Mouse (Mus musculus) embryonic facial prominence, embryonic 15.5 days (tissue): ENCODE results near the gene Nectin1. TPM values are rescaled to one million over a fixed set of nuclear protein-coding genes. Genes with fewer than 3 reads are reported as not detected.

Experiments used
- ATAC-seq: fragments of 200-750 bp; cut with Nextera tagmentation; 2 replicates; pipeline ENCODE4 v1.8.0; 2017; ENCODE audit warnings: low read depth, moderate TSS enrichment; ENCODE audit not compliant: insufficient number of reproducible peaks, low FRiP score, low TSS enrichment
- H3K27ac ChIP-seq: fragments of 300-500 bp; sonication (generic); replicated peaks from 2 replicates; pipeline ENCODE4 v1.5.1; 2015; ENCODE audit warnings: mild to moderate bottlenecking, inconsistent platforms
- H3K27me3 ChIP-seq: fragments of 300-500 bp; sonication (generic); 2 replicates; pipeline ENCODE4 v1.6.1; 2015; ENCODE audit warnings: inconsistent platforms
- H3K36me3 ChIP-seq: fragments of 300-500 bp; sonication (generic); 2 replicates; pipeline ENCODE4 v1.6.1; 2015; ENCODE audit warnings: mild to moderate bottlenecking, inconsistent platforms
- H3K4me1 ChIP-seq: fragments of 300-500 bp; sonication (generic); 2 replicates; pipeline ENCODE4 v1.6.1; 2015; ENCODE audit warnings: inconsistent platforms
- H3K4me2 ChIP-seq: fragments of 300-500 bp; sonication (generic); replicated peaks from 2 replicates; pipeline ENCODE4 v1.6.1; 2015; ENCODE audit warnings: mild to moderate bottlenecking, inconsistent platforms
- H3K4me3 ChIP-seq: fragments of 300-500 bp; sonication (generic); replicated peaks from 2 replicates; pipeline ENCODE4 v1.5.1; 2015; ENCODE audit warnings: mild to moderate bottlenecking, inconsistent platforms
- H3K9ac ChIP-seq: fragments of 300-500 bp; sonication (generic); 2 replicates; pipeline ENCODE4 v1.6.1; 2015; ENCODE audit warnings: inconsistent platforms
- H3K9me3 ChIP-seq: fragments of 300-500 bp; sonication (generic); replicated peaks from 2 replicates; pipeline ENCODE4 v1.6.1; 2016; ENCODE audit warnings: inconsistent platforms
- WGBS: fragments of 180-500 bp; shearing (Covaris S2); methylation state at CpG from one replicate; pipeline ENCODE4 v1.1.7; 2015; 5-methylcytosine and 5-hydroxymethylcytosine counted together
- polyA plus RNA-seq: library from polyadenylated mRNA; unstranded; fragments of >200 nt; fragmentation: Nextera tagmentation; extraction: Ambion mirVana; gene quantifications from 2 replicates; pipeline ENCODE4 v1.2.1, GENCODE M21; 2015

The Nectin1 gene
- polyA plus RNA-seq, 1 experiment from 2014 or later, result 13.4 TPM

DNA sequence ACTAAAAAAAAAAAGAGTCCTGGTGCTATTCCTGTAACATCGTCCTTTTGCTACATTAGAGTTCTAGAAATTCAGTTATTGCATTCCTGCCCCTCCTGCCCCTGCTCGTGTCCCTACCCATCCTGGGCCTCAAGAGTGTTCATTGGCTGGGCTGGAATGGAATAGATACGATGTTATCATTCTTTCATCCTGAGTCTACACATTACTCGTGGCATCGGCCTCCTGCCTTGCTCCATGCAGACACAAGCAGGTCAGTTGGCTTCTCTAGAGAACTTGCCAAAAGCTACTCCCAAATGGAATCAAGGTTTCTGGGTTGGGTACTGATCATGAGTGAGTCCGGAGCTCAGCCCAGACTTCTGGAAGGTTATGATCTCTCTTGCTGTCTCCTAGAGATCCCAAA is 9.7 kb downstream of the Nectin1 start:
- 69% methylated on average over 6 of the region's 6 CpGs for WGBS
- Histone ChIP-seq H3K4me1 (peaks cover 61% of the 10 kb centered on the region), H3K9me3 (no peaks in the 10 kb centered on the region), H3K36me3 (no peaks in the 10 kb centered on the region), H3K4me3 (no peak overlapping the region), H3K27me3 (no peaks in the 10 kb centered on the region), H3K9ac (no peak overlapping the region), H3K4me2 (no peak overlapping the region), H3K27ac (no peak overlapping the region)
- no peak for ATAC-seq

DNA sequence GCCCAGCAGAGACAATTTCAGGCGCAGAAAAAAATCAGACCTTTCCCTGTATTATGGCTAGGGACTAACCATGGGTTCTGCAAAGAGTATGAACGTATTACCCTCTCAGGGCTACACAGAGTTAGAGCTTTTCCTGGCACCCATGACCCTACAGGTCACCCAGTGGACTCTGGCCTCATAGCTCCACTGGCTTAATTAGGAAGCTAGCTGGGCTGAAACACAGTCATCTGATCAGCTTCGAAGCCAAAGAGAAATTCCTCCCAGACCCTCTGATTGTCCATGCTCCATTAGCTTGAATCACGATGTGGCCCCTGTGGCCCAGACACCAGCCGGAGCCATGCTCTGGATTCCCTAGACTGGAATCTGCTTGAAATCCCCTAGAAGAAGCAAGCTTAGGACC is 10.3 kb downstream of the Nectin1 start:
- H3K36me3 ChIP-seq, result no peaks in the 10 kb centered on the region
- no peaks in the 10 kb centered on the region for H3K27me3 ChIP-seq
- no peak overlapping the region for H3K4me3 ChIP-seq
- no peaks in the 10 kb centered on the region for H3K9me3 ChIP-seq
- no peak for ATAC-seq
- no peak overlapping the region for H3K4me2 ChIP-seq
- 68% methylated on average over 5 of the region's 5 CpGs for WGBS
- H3K9ac ChIP-seq, result no peak overlapping the region
- H3K27ac ChIP-seq, result no peak overlapping the region
- H3K4me1 ChIP-seq, result peaks cover 55% of the 10 kb centered on the region

DNA sequence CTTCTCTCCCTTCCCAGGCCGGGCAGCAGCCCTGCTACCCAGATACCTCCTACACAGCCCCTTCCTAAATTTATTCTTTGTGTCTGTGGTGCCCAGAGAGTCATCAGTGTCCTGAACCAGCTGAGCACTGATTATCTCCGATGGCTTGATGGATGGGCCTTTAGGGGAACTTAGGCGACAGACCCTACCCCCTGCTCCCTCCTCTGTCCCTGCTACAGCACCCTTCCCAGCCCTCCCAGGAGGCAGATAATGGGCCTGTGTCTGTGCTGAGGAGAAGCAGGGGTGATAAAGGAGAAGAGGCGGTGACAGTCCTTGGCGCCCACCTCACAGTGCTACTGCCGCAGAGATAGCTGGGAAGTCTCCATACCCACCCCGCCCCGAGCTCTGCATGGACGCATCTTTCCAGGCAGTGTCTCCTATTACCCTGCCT is 11.0 kb downstream of the Nectin1 start:
- Histone ChIP-seq H3K4me2 (no peak overlapping the region), H3K9ac (no peak overlapping the region), H3K27me3 (no peaks in the 10 kb centered on the region), H3K9me3 (no peaks in the 10 kb centered on the region), H3K4me1 (peaks cover 50% of the 10 kb centered on the region), H3K36me3 (no peaks in the 10 kb centered on the region), H3K4me3 (no peak overlapping the region), H3K27ac (no peak overlapping the region)
- no peak for ATAC-seq
- 71% methylated on average over 9 of the region's 9 CpGs for WGBS

GRCm38 (mm10) chr9:43755464-43755863 is 11.7 kb downstream of the Nectin1 start:
- no peak overlapping the region for H3K27ac ChIP-seq
- no peak overlapping the region for H3K4me3 ChIP-seq
- H3K27me3 ChIP-seq, result no peaks in the 10 kb centered on the region
- H3K4me2 ChIP-seq, result no peak overlapping the region
- no peaks in the 10 kb centered on the region for H3K9me3 ChIP-seq
- WGBS, result 63% methylated on average over 4 of the region's 4 CpGs
- H3K9ac ChIP-seq, result no peak overlapping the region
- H3K36me3 ChIP-seq, result no peaks in the 10 kb centered on the region
- H3K4me1 ChIP-seq, result peaks cover 44% of the 10 kb centered on the region
- ATAC-seq, result no peak

DNA sequence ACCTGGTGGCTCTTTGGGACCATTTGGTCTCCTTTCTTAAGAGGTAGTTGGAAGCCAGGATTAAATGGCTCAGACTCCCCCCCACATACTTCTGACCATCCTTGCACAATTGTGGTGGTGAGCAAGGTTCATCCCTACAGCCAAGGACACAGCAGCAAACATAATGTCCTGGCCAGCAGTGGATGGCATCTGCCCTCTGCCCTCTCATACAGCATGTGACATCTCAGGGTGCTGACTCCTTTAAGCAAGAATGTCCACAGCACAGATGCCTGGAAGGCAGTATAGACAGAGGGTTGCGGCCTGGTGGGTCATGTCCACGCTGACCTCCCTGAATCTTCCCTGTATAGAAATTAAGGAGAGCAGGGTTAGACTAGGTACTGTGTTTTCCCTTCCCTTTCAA is 12.1 kb downstream of the Nectin1 start:
- H3K27ac ChIP-seq, result no peak overlapping the region
- H3K4me1 ChIP-seq, result peaks cover 42% of the 10 kb centered on the region
- no peak overlapping the region for H3K4me2 ChIP-seq
- H3K36me3 ChIP-seq, result no peaks in the 10 kb centered on the region
- WGBS, result 80% methylated on average over 2 of the region's 2 CpGs
- no peaks in the 10 kb centered on the region for H3K9me3 ChIP-seq
- no peaks in the 10 kb centered on the region for H3K27me3 ChIP-seq
- H3K4me3 ChIP-seq, result no peak overlapping the region
- H3K9ac ChIP-seq, result no peak overlapping the region
- no peak for ATAC-seq

DNA sequence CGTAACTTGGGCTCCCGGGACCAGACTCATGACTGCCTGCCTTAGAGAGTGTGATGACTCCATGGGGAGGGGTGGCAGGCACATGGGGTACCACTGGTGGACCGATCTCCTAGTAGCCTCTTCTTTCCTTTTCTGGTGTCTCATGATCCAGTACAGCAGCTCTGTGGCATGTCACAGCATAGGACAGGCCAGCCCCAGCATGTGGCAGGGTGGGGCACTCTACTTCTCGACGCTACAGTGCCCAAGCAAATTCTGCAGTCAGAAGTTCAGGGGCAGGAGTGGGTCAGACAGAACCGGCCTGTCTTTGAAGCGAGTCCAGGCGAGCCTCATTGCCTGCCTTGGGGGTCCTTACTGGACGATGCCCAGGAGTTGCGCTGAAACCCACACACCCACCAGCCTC is 13.4 kb downstream of the Nectin1 start:
- 65% methylated on average over 10 of the region's 10 CpGs for WGBS
- Histone ChIP-seq H3K27ac (no peak overlapping the region), H3K4me1 (peaks cover 37% of the 10 kb centered on the region), H3K4me3 (no peak overlapping the region), H3K9ac (no peak overlapping the region), H3K9me3 (no peaks in the 10 kb centered on the region), H3K36me3 (no peaks in the 10 kb centered on the region), H3K27me3 (no peaks in the 10 kb centered on the region), H3K4me2 (no peak overlapping the region)
- no peak for ATAC-seq

- no peak for ATAC-seq
- Histone ChIP-seq H3K9me3 (no peaks in the 10 kb centered on the region), H3K4me2 (no peak overlapping the region), H3K27ac (no peak overlapping the region), H3K27me3 (no peaks in the 10 kb centered on the region), H3K36me3 (no peaks in the 10 kb centered on the region), H3K4me3 (no peak overlapping the region), H3K4me1 (peaks cover 36% of the 10 kb centered on the region), H3K9ac (no peak overlapping the region)
- 69% methylated on average over 5 of the region's 5 CpGs for WGBS
These were observed 14.5 kb downstream of the Nectin1 start for GRCm38 (mm10) chr9:43757972-43758965.

DNA sequence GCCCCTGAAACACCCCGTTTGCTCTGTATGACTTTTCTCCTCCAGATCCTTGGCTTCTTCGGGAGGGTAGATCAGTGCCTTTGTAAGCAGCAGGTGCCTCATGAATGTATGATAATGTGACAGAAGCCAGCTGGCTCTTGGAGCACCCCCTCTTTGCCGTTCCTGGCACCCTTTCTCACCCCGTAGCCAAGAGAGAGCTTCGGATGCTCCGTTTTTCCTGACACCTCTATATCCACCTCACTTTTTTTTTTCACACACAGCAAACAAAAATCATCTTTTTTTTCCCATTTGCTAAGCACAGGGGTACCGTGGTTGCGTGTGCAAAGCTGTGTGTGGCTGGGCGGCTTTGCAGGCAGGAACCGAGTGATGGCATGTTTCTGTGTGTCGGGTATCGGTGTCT is 16.3 kb downstream of the Nectin1 start:
- Histone ChIP-seq H3K27me3 (no peaks in the 10 kb centered on the region), H3K36me3 (0 out of 2 replicates have a peak, but pooled peaks cover 2% of the 10 kb centered on the region), H3K4me3 (no peak overlapping the region), H3K4me2 (no peak overlapping the region), H3K4me1 (peaks cover 39% of the 10 kb centered on the region), H3K9me3 (no peaks in the 10 kb centered on the region), H3K27ac (no peak overlapping the region), H3K9ac (no peak overlapping the region)
- ATAC-seq, result no peak
- 81% methylated on average over 12 of the region's 12 CpGs for WGBS

DNA sequence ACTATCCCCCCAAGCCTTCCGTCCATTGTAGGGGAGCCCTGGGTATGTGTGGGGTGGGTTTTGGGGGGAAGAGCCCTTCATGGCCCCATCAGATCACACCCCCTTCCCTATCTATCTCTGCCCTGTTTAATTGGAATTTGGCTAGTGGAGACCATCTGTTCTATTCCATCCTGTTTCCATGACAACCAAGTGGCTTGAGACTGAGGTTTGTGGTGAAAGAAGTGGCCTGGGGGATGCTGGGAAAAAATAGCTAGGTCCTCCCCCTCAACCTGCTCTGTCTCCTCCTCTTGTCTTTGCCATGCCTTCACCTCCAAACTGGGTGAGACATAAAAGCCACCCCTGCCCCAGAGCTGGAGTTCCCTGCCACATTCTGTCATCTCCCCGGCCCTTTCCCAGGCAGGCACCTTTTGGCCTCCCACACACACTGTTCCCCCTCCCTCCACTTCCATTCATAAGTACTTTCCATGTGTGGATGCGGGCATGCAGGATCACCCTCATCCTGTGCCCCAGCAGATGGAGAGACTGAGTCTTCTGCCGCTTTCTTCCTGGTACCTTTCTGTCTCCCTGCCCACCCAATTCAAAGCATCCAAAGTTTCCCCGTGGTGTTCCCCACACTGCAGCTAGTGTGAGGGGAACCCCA is 17.5 kb downstream of the Nectin1 start:
- H3K4me2 ChIP-seq, result no peak overlapping the region
- 0 out of 2 replicates have a peak, but pooled peaks cover 2% of the 10 kb centered on the region for H3K36me3 ChIP-seq
- peaks cover 44% of the 10 kb centered on the region for H3K4me1 ChIP-seq
- ATAC-seq, result no peak
- no peak overlapping the region for H3K27ac ChIP-seq
- H3K9me3 ChIP-seq, result no peaks in the 10 kb centered on the region
- no peak overlapping the region for H3K9ac ChIP-seq
- 60% methylated on average over 5 of the region's 5 CpGs for WGBS
- H3K27me3 ChIP-seq, result no peaks in the 10 kb centered on the region
- no peak overlapping the region for H3K4me3 ChIP-seq

DNA sequence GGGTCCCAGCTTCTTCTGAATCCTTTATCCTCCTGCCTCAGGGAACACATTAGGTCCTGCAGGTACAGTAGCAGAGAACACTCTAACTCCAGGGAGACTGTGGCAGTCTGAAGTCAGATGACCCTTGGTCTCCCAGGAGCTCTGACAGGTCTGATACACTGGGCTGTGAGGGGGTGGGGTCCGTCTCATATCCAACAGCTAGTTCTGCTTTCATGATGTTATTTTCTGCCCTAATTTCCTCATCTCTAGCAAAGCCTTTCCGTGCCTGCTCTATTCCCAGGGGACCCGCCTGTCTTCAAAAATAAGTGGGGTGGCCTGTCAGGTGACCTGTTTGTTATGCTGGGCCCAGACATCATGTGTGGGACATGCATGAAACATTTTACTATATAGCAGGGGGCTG is 18.2 kb downstream of the Nectin1 start:
- 61% methylated on average over 3 of the region's 3 CpGs for WGBS
- Histone ChIP-seq H3K9ac (no peak overlapping the region), H3K36me3 (0 out of 2 replicates have a peak, but pooled peaks cover 2% of the 10 kb centered on the region)

DNA sequence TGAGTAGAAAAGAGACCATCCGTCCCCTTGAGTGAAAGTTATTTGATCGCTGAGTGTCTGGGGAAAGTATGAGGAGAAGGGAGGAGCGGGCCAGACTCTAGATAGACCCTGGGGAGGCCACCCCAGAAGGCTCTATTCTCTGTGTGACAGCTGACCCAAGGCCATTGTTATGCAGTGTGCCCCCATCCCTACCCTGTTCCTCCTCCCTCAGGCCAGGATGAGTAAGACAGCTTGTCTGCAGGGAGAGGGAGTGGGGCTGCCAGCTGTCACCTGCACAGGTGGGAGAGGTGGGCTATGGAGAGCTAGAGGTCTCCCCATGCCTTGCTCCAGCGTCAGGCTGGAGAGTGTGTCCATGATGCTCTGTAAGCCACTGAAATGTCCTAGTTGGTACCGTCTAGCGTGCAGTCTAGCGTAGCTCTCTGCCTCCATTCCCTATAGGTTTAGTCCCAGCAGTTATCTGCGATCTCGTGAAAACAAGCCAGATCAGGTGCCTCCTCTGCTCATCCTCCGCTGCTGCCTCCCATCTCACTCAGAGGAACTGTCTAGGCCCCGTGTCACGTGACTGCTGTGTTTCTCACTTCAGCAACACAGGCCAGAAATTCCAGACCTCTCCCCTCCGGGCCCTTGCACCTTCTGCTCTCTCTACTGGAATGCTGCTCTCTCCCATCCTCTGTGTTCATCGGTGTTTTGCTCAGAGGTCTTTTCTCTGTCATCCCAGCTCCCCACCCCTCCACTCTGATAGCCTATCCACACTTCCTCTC is 21.8 kb downstream of the Nectin1 start:
- H3K4me3 ChIP-seq, result no peak overlapping the region
- no peaks in the 10 kb centered on the region for H3K27me3 ChIP-seq
- H3K9ac ChIP-seq, result no peak overlapping the region
- 0 out of 2 replicates have a peak, but pooled peaks cover 2% of the 10 kb centered on the region for H3K36me3 ChIP-seq
- 58% methylated on average over 14 of the region's 14 CpGs for WGBS
- H3K27ac ChIP-seq, result no peak overlapping the region
- H3K4me1 ChIP-seq, result peaks cover 45% of the 10 kb centered on the region
- no peak for ATAC-seq
- no peaks in the 10 kb centered on the region for H3K9me3 ChIP-seq
- H3K4me2 ChIP-seq, result no peak overlapping the region

More for the DNA sequence above, 18.2 kb downstream of the Nectin1 start:
- Histone ChIP-seq H3K9me3 (no peaks in the 10 kb centered on the region), H3K4me1 (peaks cover 37% of the 10 kb centered on the region), H3K4me2 (no peak overlapping the region), H3K27me3 (no peaks in the 10 kb centered on the region), H3K27ac (no peak overlapping the region), H3K4me3 (no peak overlapping the region)
- ATAC-seq, result no peak
